Comparison of ENCODE assay signal across 41 mouse cellular contexts in the genomic region with DNA sequence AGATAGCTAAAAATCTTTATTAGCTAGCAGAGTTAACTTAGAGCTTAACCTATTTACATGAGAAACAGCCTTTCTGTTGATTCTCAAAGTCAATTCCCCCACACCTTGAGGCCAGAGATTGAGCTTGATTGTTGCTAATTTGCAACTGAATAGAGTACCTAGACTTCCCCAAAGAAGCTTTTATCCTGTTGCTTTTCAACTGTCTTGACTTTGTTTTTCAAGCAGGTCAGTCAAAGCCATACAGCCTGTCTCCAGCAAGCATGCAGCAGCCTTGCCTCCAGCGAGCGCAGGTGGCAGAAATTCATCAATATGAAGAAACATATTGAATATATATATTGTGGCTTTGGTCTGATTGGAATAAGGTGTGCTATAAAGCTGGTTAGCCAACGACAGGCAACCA. TPM values are rescaled to one million over a fixed set of nuclear protein-coding genes. Genes with fewer than 3 reads are reported as not detected.
"Had no signal": no experiment of that assay in that cellular context is flagged by ENCODE, and none has a peak within 500 bp of the region (broad histone marks: within the 10 kb centered on the region; RNA-seq: fewer than 3 reads in every experiment).

No protein-coding gene starts in this region.

RNA-seq across cellular contexts. Expression of a gene that starts 18.1 kb away (rescaled TPM):
- total RNA-seq: heart, postnatal 10 days; heart, postnatal 14 days; heart, postnatal 25 days; heart, postnatal 36 days; heart, postnatal 4 days; hematopoietic stem cell, adult 5-6 weeks; hindbrain, postnatal 0 days; layer of hippocampus, adult 18-20 months; layer of hippocampus, adult 2 months; layer of hippocampus, adult 8-10 months; layer of hippocampus, postnatal 10 days; layer of hippocampus, postnatal 14 days; layer of hippocampus, postnatal 25 days; layer of hippocampus, postnatal 36 days; left cerebral cortex, adult 18-20 months; left cerebral cortex, adult 2 months; left cerebral cortex, adult 8-10 months had no signal
- polyA plus RNA-seq: heart, embryonic 12.5 days; heart, embryonic 13.5 days; heart, embryonic 14.5 days; heart, embryonic 15.5 days; heart, embryonic 16.5 days; heart, postnatal 0 days; hindbrain, embryonic 10.5 days; hindbrain, embryonic 11.5 days; hindbrain, embryonic 12.5 days; hindbrain, embryonic 13.5 days; hindbrain, embryonic 14.5 days; hindbrain, embryonic 15.5 days; hindbrain, embryonic 16.5 days; hindbrain, postnatal 0 days; inflammation-experienced regulatory T-cells, adult 6 months; intestine, embryonic 14.5 days; intestine, embryonic 15.5 days; intestine, embryonic 16.5 days; intestine, postnatal 0 days; kidney, adult 2 months; kidney, embryonic 14.5 days; kidney, embryonic 15.5 days; kidney, embryonic 16.5 days; kidney, postnatal 0 days; large intestine, adult 2 months had no signal

RNA-seq across cellular contexts. Expression of a gene that starts 23.8 kb away (rescaled TPM):
- total RNA-seq: heart, postnatal 10 days; heart, postnatal 14 days; heart, postnatal 25 days; heart, postnatal 36 days; heart, postnatal 4 days; hematopoietic stem cell, adult 5-6 weeks; hindbrain, postnatal 0 days; layer of hippocampus, adult 18-20 months; layer of hippocampus, adult 2 months; layer of hippocampus, adult 8-10 months; layer of hippocampus, postnatal 10 days; layer of hippocampus, postnatal 14 days; layer of hippocampus, postnatal 25 days; layer of hippocampus, postnatal 36 days; left cerebral cortex, adult 18-20 months; left cerebral cortex, adult 2 months; left cerebral cortex, adult 8-10 months had no signal
- polyA plus RNA-seq: heart, embryonic 12.5 days; heart, embryonic 13.5 days; heart, embryonic 14.5 days; heart, embryonic 15.5 days; heart, embryonic 16.5 days; heart, postnatal 0 days; hindbrain, embryonic 10.5 days; hindbrain, embryonic 11.5 days; hindbrain, embryonic 12.5 days; hindbrain, embryonic 13.5 days; hindbrain, embryonic 14.5 days; hindbrain, embryonic 15.5 days; hindbrain, embryonic 16.5 days; hindbrain, postnatal 0 days; inflammation-experienced regulatory T-cells, adult 6 months; intestine, embryonic 14.5 days; intestine, embryonic 15.5 days; intestine, embryonic 16.5 days; intestine, postnatal 0 days; kidney, adult 2 months; kidney, embryonic 14.5 days; kidney, embryonic 15.5 days; kidney, embryonic 16.5 days; kidney, postnatal 0 days; large intestine, adult 2 months had no signal

RNA-seq across cellular contexts. Expression of a gene that starts 36.7 kb away (rescaled TPM):
- total RNA-seq: heart, postnatal 10 days; heart, postnatal 14 days; heart, postnatal 25 days; heart, postnatal 36 days; heart, postnatal 4 days; hematopoietic stem cell, adult 5-6 weeks; hindbrain, postnatal 0 days; layer of hippocampus, adult 18-20 months; layer of hippocampus, adult 2 months; layer of hippocampus, adult 8-10 months; layer of hippocampus, postnatal 10 days; layer of hippocampus, postnatal 14 days; layer of hippocampus, postnatal 25 days; layer of hippocampus, postnatal 36 days; left cerebral cortex, adult 18-20 months; left cerebral cortex, adult 2 months; left cerebral cortex, adult 8-10 months had no signal
- polyA plus RNA-seq: heart, embryonic 12.5 days; heart, embryonic 13.5 days; heart, embryonic 14.5 days; heart, embryonic 15.5 days; heart, embryonic 16.5 days; heart, postnatal 0 days; hindbrain, embryonic 10.5 days; hindbrain, embryonic 11.5 days; hindbrain, embryonic 12.5 days; hindbrain, embryonic 13.5 days; hindbrain, embryonic 14.5 days; hindbrain, embryonic 15.5 days; hindbrain, embryonic 16.5 days; hindbrain, postnatal 0 days; inflammation-experienced regulatory T-cells, adult 6 months; intestine, embryonic 14.5 days; intestine, embryonic 15.5 days; intestine, embryonic 16.5 days; intestine, postnatal 0 days; kidney, adult 2 months; kidney, embryonic 14.5 days; kidney, embryonic 15.5 days; kidney, embryonic 16.5 days; kidney, postnatal 0 days; large intestine, adult 2 months had no signal
